Mouse (Mus musculus): ENCODE measurements around the gene Zfp286. TPM values are rescaled to one million over a fixed set of nuclear protein-coding genes. Genes with fewer than 3 reads are reported as not detected.

The Zfp286 gene
- polyA plus RNA-seq (2015; fragmentation: Nextera tagmentation; extraction: Ambion mirVana) = 29.0 and 32.8 TPM in 2 replicates

DNA sequence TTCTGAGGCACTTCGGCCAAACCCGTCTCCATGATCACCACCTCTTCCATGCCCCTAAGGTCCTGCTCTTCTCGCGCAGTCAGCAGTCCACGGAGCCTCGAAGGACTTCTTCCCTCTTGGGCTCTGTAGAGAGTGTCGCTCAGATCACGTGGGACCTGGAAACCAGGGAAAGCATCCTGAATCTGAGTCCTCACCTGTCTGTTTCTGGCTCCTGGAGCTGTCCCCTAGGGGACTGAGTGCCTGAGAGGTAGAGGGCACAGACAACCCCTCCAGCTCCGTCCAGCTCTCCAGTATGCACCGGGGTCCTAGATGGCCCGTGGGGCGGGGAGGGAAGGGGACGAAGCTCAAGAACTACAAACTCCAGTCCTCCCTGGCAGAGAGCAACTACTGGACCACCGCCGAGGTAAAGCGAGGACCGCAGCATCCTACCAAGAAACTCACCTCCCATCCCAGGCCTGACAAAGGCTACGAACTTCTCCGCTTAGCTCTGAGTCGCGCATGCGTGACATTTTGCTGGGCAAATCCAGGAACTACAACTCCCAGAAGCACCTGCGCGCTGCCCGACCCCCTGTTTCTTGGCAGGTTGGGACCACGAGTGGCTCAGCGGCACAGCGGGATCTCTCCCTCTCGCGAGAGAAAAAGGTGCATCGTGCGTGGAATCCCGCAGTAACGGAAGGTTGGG, at the start of gene Zfp286:
Gene Zfp286 (minus strand): TSS at position 528 of the 682 bp plus-strand sequence.
- peak within 1 kb of the TSS; percentile 74 for H3K4me2 ChIP-seq
- peaks cover 15% of the 10 kb centered on the region for H3K9me3 ChIP-seq
- peak within 1 kb of the TSS; percentile 81 for H3K27ac ChIP-seq
- H3K27me3 ChIP-seq = no peaks in the 10 kb centered on the region
- H3K9ac ChIP-seq = peak within 1 kb of the TSS; percentile 79
- peak; percentile 92 for ATAC-seq (ENCODE audit: low FRiP score)
- 6% methylated on average over 34 of the region's 34 CpGs for WGBS
- peak within 1 kb of the TSS; percentile 63 for H3K4me3 ChIP-seq
- H3K36me3 ChIP-seq = peaks cover 31% of the 10 kb centered on the region
- peaks cover 18% of the 10 kb centered on the region for H3K4me1 ChIP-seq (replicated peaks)

DNA sequence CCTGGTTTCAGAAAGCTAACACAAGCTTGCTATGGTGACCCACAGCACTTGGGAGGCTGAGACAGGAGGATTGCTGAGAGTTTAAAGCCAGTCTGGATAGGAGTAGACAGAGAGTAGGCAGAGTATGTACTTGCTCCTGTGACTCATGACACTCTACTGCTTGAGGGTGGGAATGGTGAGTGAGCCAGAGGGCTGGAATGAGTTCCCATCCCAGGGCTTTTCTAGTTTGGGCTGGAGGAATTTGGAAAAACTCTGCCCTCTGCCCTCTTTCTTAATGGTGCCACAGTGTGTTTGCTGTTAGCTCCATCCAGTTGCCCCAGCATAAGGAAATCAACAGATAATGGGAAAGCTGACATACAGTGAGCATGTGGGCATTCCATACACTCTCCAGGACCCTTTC, 42.6 kb upstream of the Zfp286 start:
- Histone ChIP-seq H3K36me3 (peaks cover 3% of the 10 kb centered on the region; the same call in 1 of the 2 replicates), H3K4me1 (replicated peaks) (no peaks in the 10 kb centered on the region), H3K4me2 (no peak overlapping the region), H3K9me3 (no peaks in the 10 kb centered on the region), H3K9ac (no peak overlapping the region), H3K27me3 (no peaks in the 10 kb centered on the region), H3K27ac (no peak overlapping the region), H3K4me3 (no peak overlapping the region)
- no peak for ATAC-seq (ENCODE audit: low FRiP score)

DNA sequence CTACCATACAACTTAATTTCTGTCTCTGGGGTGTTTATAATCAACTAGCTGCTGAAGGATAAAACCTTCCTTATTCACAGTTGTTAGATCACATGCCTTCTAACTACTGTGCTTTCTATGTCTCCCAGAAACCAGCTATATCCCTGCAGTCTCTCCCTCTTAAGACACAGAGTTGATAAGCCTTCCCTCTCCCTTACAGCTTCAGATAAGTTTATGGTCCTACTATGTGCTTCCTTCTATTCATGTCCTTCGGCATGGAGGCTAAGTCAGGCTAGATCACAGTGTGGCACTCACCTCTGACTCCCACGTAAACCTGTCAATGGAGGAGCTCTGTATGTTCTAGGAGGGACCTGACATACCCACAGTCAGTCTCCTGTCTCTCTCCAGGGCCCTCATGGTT, 41.1 kb upstream of the Zfp286 start:
- Histone ChIP-seq H3K4me1 (replicated peaks) (no peaks in the 10 kb centered on the region), H3K4me2 (no peak overlapping the region), H3K9ac (no peak overlapping the region), H3K9me3 (no peaks in the 10 kb centered on the region), H3K27ac (no peak overlapping the region), H3K36me3 (no peaks in the 10 kb centered on the region), H3K4me3 (no peak overlapping the region), H3K27me3 (no peaks in the 10 kb centered on the region)
- WGBS = 84% methylated on average over 2 of the region's 2 CpGs
- ATAC-seq (ENCODE audit: low FRiP score) = no peak

DNA sequence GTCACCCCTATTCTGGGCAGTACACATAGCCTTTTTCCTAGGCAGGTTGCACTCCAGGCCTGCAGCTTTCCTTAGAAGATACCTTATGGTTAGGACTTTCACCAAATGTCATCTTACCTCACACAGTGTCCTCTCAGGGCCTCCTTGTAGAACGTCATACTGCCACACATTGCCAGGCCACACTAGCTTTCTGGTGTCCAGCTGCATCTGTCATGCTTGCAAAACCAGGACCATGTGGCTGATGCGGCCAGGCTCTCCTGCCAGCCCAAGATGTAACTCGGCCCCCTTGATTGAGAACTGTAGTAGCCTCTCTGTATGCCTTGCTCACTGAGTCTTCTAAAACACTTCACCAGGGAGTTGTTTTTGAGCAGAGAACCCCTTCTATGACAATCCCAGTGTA, 38.6 kb upstream of the Zfp286 start:
- 86% methylated on average over 3 of the region's 3 CpGs for WGBS
- no peaks in the 10 kb centered on the region for H3K4me1 ChIP-seq (replicated peaks)

DNA sequence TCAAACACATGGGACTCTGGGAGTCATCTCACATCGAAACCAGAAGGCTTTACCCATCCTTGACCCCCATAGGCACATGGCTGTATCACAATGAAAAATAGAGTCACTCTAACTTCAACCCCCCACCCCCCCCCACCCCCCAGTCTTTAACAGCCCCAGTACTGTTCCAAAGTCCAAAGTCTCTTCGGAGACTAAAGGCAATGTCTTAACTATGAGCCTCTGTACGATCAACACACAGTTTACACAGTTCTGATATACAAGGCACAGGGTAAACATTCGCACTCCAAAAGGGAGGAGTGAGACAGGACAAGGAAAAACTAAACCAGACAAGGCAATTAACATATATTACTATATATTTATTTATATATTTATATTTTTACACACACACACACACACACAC, 37.9 kb upstream of the Zfp286 start:
- no peak overlapping the region for H3K9ac ChIP-seq
- ATAC-seq (ENCODE audit: low FRiP score) = no peak
- H3K36me3 ChIP-seq = no peaks in the 10 kb centered on the region
- H3K4me1 ChIP-seq (replicated peaks) = no peaks in the 10 kb centered on the region
- no peak overlapping the region for H3K27ac ChIP-seq
- H3K9me3 ChIP-seq = no peaks in the 10 kb centered on the region
- no peaks in the 10 kb centered on the region for H3K27me3 ChIP-seq
- 95% methylated on average over 4 of the region's 4 CpGs for WGBS
- H3K4me3 ChIP-seq = no peak overlapping the region
- no peak overlapping the region for H3K4me2 ChIP-seq

More for the DNA sequence above, 38.6 kb upstream of the Zfp286 start:
- no peak overlapping the region for H3K27ac ChIP-seq
- no peak overlapping the region for H3K9ac ChIP-seq
- no peak overlapping the region for H3K4me3 ChIP-seq
- no peaks in the 10 kb centered on the region for H3K36me3 ChIP-seq
- no peaks in the 10 kb centered on the region for H3K27me3 ChIP-seq
- H3K4me2 ChIP-seq = no peak overlapping the region
- no peak for ATAC-seq (ENCODE audit: low FRiP score)
- H3K9me3 ChIP-seq = no peaks in the 10 kb centered on the region

- no peak overlapping the region for H3K9ac ChIP-seq
- H3K4me2 ChIP-seq = no peak overlapping the region
- no peaks in the 10 kb centered on the region for H3K27me3 ChIP-seq
- no peak for ATAC-seq (ENCODE audit: low FRiP score)
- no peaks in the 10 kb centered on the region for H3K9me3 ChIP-seq
- H3K27ac ChIP-seq = no peak overlapping the region
- H3K4me1 ChIP-seq (replicated peaks) = no peaks in the 10 kb centered on the region
- H3K36me3 ChIP-seq = no peaks in the 10 kb centered on the region
- H3K4me3 ChIP-seq = no peak overlapping the region
- WGBS = 81% methylated on average over 6 of the region's 6 CpGs
These were observed 37.0 kb upstream of the Zfp286 start for GRCm38 (mm10) chr11:62826106-62826733.

GRCm38 (mm10) chr11:62825222-62826105, 36.2 kb upstream of the Zfp286 start:
- no peak for ATAC-seq (ENCODE audit: low FRiP score)
- Histone ChIP-seq H3K9me3 (no peaks in the 10 kb centered on the region), H3K27me3 (no peaks in the 10 kb centered on the region), H3K27ac (no peak overlapping the region), H3K36me3 (no peaks in the 10 kb centered on the region), H3K4me2 (no peak overlapping the region), H3K4me3 (no peak overlapping the region), H3K9ac (no peak overlapping the region), H3K4me1 (replicated peaks) (peaks cover 7% of the 10 kb centered on the region)
- WGBS = 86% methylated on average over 9 of the region's 9 CpGs

DNA sequence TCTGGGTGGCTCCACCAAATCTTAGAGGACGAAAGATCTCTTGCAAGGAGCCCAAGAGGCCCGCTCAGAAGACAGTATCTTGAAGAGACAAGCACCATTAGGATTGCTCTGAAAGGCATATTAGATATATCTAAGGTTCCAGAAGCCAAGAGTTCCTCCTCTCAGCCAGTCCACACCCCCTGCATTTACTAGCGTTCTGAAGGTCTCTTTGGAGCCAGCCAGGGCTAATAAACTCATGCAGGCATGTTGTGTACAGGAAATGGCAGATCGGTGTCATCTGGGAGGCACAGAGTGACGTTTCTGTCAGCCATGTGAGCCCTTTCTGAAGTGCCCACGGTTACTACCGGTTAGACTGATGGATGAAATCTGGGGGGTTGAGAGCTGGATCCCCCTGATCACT, 34.9 kb upstream of the Zfp286 start:
- Histone ChIP-seq H3K4me1 (replicated peaks) (peaks cover 14% of the 10 kb centered on the region), H3K9ac (no peak overlapping the region), H3K27me3 (no peaks in the 10 kb centered on the region), H3K4me3 (no peak overlapping the region), H3K9me3 (no peaks in the 10 kb centered on the region), H3K36me3 (no peaks in the 10 kb centered on the region), H3K27ac (no peak overlapping the region), H3K4me2 (no peak overlapping the region)
- 86% methylated on average over 7 of the region's 7 CpGs for WGBS
- ATAC-seq (ENCODE audit: low FRiP score) = no peak

DNA sequence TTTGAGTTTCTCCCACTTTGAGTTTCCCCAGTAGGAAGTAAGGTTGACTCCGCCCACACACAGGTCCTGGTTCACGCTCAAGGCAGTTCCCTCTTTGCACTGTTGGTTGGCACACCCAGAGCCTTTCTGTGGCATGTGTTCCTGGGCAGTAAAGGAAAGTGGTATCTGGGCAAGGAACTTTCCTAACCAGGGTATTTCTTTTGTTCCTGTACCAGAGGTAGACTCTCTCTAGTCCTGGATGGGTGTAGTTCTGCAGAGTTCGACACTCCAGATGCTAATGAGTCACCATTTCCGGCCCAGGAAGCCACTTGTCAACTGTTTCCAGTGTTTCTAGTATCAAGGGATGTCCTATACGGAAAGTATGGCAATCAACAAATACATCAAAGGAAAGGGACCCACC, 32.6 kb upstream of the Zfp286 start:
- 81% methylated on average over 5 of the region's 5 CpGs for WGBS
- no peak for ATAC-seq (ENCODE audit: low FRiP score)
- Histone ChIP-seq H3K9me3 (no peaks in the 10 kb centered on the region), H3K4me3 (peak overlapping the region; percentile 17), H3K4me2 (peak overlapping the region; percentile 18), H3K9ac (no peak overlapping the region), H3K36me3 (no peaks in the 10 kb centered on the region), H3K4me1 (replicated peaks) (peaks cover 14% of the 10 kb centered on the region), H3K27me3 (no peaks in the 10 kb centered on the region), H3K27ac (no peak overlapping the region)

GRCm38 (mm10) chr11:62820661-62821437, 31.6 kb upstream of the Zfp286 start:
- Histone ChIP-seq H3K9me3 (no peaks in the 10 kb centered on the region), H3K4me3 (peak overlapping the region; percentile 45), H3K4me2 (peak overlapping the region; percentile 72), H3K27me3 (no peaks in the 10 kb centered on the region), H3K27ac (peak overlapping the region; percentile 74), H3K4me1 (replicated peaks) (peaks cover 14% of the 10 kb centered on the region), H3K36me3 (no peaks in the 10 kb centered on the region), H3K9ac (peak overlapping the region; percentile 70)
- ATAC-seq (ENCODE audit: low FRiP score) = peak; percentile 61
- 17% methylated on average over 16 of the region's 16 CpGs for WGBS

DNA sequence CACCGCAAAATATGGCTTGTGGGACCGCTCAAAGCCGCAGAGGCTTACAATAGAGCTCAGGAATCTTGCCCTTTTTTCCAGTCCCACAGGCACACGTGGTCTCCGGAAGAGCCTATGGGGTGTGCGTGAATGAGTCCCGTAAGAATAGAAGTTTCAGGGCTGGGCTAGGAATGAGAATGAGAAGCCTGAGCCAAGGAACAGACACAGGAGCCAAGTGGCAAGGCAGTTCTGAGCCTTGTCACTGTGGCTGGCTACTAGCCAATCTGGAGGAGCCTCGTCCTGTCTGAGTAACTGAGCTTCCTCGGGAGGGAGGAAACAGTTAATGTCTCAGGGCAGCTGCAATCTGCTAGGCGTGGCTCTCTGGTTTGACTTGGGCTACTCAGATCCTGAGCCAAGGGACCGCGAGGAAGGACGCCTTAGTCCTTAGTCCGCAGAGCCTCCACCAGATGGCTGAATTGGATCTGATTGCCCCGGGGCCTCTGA, 30.8 kb upstream of the Zfp286 start, which contains the start of gene Trim16:
Gene Trim16 (plus strand): TSS at position 173 of the 483 bp plus-strand sequence.
- H3K27me3 ChIP-seq = no peaks in the 10 kb centered on the region
- peak within 1 kb of the TSS; percentile 45 for H3K4me3 ChIP-seq
- H3K36me3 ChIP-seq = no peaks in the 10 kb centered on the region
- H3K4me2 ChIP-seq = peak within 1 kb of the TSS; percentile 72
- H3K9ac ChIP-seq = peak within 1 kb of the TSS; percentile 70
- peaks cover 14% of the 10 kb centered on the region for H3K4me1 ChIP-seq (replicated peaks)
- H3K27ac ChIP-seq = peak within 1 kb of the TSS; percentile 74
- peak; percentile 87 for ATAC-seq (ENCODE audit: low FRiP score)
- 8% methylated on average over 15 of the region's 15 CpGs for WGBS
- no peaks in the 10 kb centered on the region for H3K9me3 ChIP-seq
